Mouse (Mus musculus): ENCODE results near the gene Crot.
A peak's percentile ranks its signal among the peaks of the same experiment; 100 is the strongest.
"Not testable (repeated sequence)": the region's sequence is repeated elsewhere in the genome, so short reads cannot be mapped to it uniquely, and the experiment has no call there.

Crot gene

GRCm38 (mm10) chr5:8996686-8997512 is at the start of gene Crot:
Gene Crot, minus strand, starts transcription at chr5:8997324.
- DNase-seq (ENCODE audit: low read depth, low spot score): peak; percentile 95

GRCm38 (mm10) chr5:9045904-9046303 is 48.8 kb upstream of the Crot start:
- no peak for DNase-seq (ENCODE audit: low read depth, low spot score)

- DNase-seq (ENCODE audit: low read depth, low spot score): no peak
These were observed 47.7 kb upstream of the Crot start for GRCm38 (mm10) chr5:9044821-9045220.

- DNase-seq (ENCODE audit: low read depth, low spot score): no peak
These were observed 46.6 kb upstream of the Crot start for GRCm38 (mm10) chr5:9043582-9044267.

- DNase-seq (ENCODE audit: low read depth, low spot score): no peak
These were observed 45.7 kb upstream of the Crot start for GRCm38 (mm10) chr5:9042721-9043416.

- no peak for DNase-seq (ENCODE audit: low read depth, low spot score)
These were observed 43.6 kb upstream of the Crot start for GRCm38 (mm10) chr5:9040665-9041215.

- DNase-seq (ENCODE audit: low read depth, low spot score): no peak
These were observed 42.9 kb upstream of the Crot start for GRCm38 (mm10) chr5:9039978-9040377.

- no peak for DNase-seq (ENCODE audit: low read depth, low spot score)
These were observed 40.2 kb upstream of the Crot start for GRCm38 (mm10) chr5:9037292-9037691.

- no peak for DNase-seq (ENCODE audit: low read depth, low spot score)
These were observed 38.3 kb upstream of the Crot start for GRCm38 (mm10) chr5:9035457-9035856.

GRCm38 (mm10) chr5:9034535-9034934 is 37.4 kb upstream of the Crot start:
- DNase-seq (ENCODE audit: low read depth, low spot score): no peak

GRCm38 (mm10) chr5:9033843-9034242 is 36.7 kb upstream of the Crot start:
- no peak for DNase-seq (ENCODE audit: low read depth, low spot score)

- DNase-seq (ENCODE audit: low read depth, low spot score): no peak
These were observed 35.5 kb upstream of the Crot start for GRCm38 (mm10) chr5:9032641-9033040.

- DNase-seq (ENCODE audit: low read depth, low spot score): no peak
These were observed 35.0 kb upstream of the Crot start for GRCm38 (mm10) chr5:9032101-9032590.

GRCm38 (mm10) chr5:9028266-9028841 is 31.2 kb upstream of the Crot start:
- no peak for DNase-seq (ENCODE audit: low read depth, low spot score)

- no peak for DNase-seq (ENCODE audit: low read depth, low spot score)
These were observed 18.2 kb upstream of the Crot start for GRCm38 (mm10) chr5:9015352-9015751.

- no peak for DNase-seq (ENCODE audit: low read depth, low spot score)
These were observed 17.6 kb upstream of the Crot start for GRCm38 (mm10) chr5:9014774-9015173.

GRCm38 (mm10) chr5:9011374-9011773 is 14.2 kb upstream of the Crot start:
- DNase-seq (ENCODE audit: low read depth, low spot score): no peak

- DNase-seq (ENCODE audit: low read depth, low spot score): no peak
These were observed 13.0 kb upstream of the Crot start for GRCm38 (mm10) chr5:9010166-9010565.

- DNase-seq (ENCODE audit: low read depth, low spot score): peak; percentile 10
These were observed 9.5 kb upstream of the Crot start for GRCm38 (mm10) chr5:9006585-9006984.

GRCm38 (mm10) chr5:9000006-9000405 is 2.9 kb upstream of the Crot start:
- DNase-seq (ENCODE audit: low read depth, low spot score): not testable (repeated sequence)

- DNase-seq (ENCODE audit: low read depth, low spot score): no peak
These were observed 2.0 kb upstream of the Crot start for GRCm38 (mm10) chr5:8999108-8999507.

GRCm38 (mm10) chr5:8997513-8997895 is 380 bp upstream of the Crot start:
- no peak for DNase-seq (ENCODE audit: low read depth, low spot score)

All from R1 (cell line).